Mouse (Mus musculus) cerebellum, adult 11 months (tissue): ENCODE measurements at regions not wholly inside any gene's neighbourhood (a gene's known extent, or its start where the extent isn't known, plus 50 kb on each side); places are given as distances from the start of the nearest gene placed in this dataset.

Experiments used
- DNase-seq: peaks from one replicate; pipeline ENCODE4 v3.0.0; 2022

GRCm38 (mm10) chr1:69470614-69471250 lies 216.3 kb downstream of the Ikzf2 start:
- DNase-seq, result no peak

DNA sequence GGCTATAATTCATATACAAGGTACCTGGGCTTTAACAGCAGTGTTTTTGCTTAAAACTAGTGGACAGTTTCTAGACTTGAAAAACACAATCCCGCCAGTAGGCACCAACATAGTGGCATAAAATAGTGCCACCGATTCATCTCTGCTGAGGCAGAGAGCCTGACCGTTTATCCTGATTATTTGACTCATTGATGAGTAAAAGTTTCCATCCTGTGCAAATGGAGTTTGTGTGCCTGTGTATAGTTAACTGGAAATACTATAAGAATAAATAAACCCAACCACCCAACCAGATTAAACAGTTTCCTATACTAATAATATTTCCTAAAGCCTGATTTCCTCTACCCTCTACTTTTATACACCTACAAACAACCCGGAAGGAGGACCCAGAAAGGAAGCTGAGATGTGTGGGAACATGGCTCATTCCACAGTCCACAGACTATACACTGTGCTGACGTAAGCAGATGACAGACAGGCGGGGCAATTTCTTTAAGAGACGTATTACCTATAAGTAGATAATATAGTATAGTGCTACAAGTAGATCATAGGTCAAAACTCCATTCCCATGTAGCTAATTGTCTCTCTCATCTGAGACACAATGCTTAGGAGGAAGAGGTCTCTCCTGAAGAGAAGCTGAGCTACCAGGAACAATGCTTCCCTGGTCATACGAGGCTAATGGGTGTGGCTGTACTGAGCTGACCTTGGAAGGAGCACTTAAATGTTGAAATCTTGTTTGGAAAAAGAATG lies 217.7 kb downstream of the Ikzf2 start:
- DNase-seq, result no peak

GRCm38 (mm10) chr1:69466534-69467275 lies 220.3 kb downstream of the Ikzf2 start:
- no peak for DNase-seq

DNA sequence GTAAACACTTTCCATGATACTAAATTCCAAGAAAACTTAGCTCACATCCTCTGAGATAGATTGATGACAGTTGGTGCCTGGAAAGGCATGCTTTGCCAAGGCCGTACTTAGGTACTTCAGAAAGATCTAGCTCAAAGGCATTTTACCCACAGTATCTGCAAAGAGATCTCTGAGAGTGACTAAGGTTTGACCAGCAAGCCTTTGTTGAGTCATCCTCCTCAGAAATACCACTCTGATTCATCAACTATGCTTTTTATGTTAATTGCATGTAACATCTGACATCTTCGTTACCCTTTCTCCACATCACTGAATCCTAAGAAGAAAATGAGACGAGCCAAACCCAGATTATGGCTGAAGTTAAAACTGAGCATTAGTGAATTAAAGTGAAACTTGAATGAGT lies 225.9 kb downstream of the Ikzf2 start:
- no peak for DNase-seq

GRCm38 (mm10) chr1:69459899-69460298 lies 227.1 kb downstream of the Ikzf2 start:
- no peak for DNase-seq

DNA sequence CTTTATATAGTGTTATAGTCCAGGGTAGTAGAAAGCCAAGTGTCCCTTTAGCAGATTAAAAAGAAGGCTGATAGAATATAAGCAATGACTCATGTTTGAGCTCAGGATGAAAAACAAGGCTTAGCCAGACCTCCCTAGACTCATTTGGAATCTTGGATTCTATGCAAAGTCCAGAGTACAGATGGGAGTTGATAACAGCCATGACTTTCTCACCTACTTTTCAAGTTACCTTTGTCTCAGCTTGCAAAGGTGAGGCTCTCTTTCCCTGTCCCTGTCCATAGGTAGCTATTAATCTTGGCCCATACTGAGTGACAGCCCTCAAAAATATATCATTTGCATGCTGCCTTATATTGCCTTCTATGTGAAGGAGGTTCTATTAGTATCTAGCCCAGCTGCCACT lies 229.6 kb downstream of the Ikzf2 start:
- DNase-seq, result no peak

DNA sequence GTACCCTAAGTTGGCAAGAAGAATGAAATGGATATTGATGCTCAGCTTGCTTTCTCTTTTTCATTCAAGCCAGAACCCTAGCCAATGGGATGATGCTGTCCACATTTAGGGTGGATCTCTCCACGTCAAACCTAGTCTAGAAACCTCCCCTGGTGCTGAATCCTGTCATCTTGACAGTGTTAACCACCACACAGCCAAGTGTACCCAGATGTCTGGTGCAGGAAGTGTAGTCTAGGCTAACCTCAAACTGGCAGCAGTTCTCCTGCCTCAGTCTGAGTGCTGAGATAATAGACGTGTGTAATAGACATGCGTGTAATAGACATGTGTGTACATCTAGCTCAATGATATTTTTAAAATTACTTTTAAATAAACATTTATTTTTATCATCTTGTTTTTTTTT lies 233.1 kb downstream of the Ikzf2 start:
- DNase-seq, result no peak

GRCm38 (mm10) chr1:69452910-69453309 lies 234.1 kb downstream of the Ikzf2 start:
- no peak for DNase-seq

DNA sequence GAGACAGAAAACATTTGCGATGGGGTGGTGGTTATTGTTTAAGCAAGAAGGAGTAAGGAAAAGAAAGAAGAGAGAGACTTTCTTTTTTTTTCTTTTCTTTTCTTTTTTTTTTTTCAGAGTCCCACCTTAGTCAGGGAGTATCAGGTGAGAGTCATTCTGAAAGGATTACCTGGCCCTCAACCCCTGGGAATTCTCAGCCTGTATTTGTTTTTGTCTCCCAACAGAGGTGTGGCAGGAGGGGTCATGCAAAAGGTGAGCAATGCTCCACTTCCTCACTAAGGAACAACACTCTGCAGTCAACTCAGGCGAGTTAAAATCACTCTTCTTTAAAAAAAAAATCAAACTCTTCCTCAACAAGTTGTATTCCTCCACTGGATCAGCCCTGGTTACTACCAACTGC lies 236.6 kb downstream of the Ikzf2 start:
- no peak for DNase-seq

- no peak for DNase-seq
These were observed 239.8 kb downstream of the Ikzf2 start for GRCm38 (mm10) chr1:69447276-69447675.

- DNase-seq, result no peak
These were observed 242.3 kb downstream of the Ikzf2 start for GRCm38 (mm10) chr1:69444722-69445121.

DNA sequence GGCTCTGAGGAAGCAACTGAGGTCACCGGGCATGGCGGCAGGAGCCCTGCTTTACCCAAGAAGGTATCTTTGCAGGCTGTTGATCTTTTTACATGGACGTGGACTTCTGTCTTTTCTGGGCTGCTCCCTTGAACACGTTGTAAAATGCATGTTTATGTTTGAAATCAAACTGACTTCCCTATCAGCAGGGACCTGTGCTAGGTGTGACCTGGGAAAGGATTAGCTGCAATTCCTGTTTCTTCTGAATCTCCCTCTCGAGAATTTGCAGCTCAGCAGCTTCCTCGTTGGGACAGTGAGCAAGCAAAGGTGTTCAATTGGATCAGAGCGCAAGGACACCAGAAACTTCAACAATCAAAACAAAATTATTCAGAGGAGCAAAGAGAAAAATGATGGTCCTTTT lies 243.6 kb downstream of the Ikzf2 start:
- DNase-seq, result no peak

DNA sequence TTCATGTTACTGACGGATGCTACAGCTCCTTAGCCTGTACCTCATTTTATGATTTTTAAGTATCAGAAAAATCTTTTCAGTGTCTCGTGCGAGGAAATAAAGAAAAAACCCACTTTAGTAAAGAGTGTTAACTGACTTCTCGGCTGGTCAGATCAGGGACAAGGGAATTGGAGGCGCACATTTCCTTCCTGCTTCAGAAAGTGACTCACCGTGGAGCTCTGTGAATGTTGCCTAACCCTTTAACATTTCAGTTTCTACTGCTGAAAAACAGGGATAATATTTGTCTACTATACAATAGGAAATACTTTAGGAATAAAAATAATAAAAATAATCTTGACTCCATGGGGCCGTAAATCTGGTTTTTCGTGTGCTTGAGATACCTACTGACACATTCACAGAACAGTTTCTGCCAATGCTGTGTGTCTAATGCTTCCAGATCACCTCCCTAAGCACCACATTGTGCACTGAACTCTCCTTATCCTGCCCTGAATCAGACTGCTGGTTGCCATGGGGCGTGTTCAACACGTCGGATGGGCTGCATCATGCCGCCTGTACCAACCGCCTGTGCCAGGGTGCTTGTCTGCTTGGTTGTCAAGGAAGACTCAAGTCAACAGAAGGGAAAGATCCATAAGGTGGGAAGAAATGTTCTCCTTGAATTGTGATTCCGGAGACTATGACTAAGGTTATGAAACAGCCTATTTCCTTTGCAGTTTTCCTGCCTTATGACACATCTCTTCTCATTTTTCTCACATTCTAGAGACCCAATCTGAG lies 246.3 kb downstream of the Ikzf2 start:
- no peak for DNase-seq

DNA sequence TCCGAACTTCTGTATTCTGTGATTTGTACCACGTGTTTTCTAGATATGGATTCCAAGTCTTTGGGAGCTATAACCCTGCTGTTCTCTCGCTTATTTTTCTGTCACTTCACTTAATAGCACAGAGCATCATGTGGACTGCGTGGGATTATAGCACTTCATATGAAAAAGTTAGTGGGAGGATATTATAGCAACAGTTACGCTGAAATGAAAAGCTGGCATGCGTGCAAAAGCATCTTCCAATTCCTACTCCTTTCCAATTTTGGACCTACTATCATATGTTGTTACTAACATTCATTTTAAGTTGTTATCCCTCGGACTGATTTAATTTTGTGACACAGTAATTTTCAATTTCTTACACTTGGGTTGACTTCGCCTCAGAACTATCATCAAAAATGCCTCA lies 250.0 kb downstream of the Ikzf2 start:
- DNase-seq, result no peak

- no peak for DNase-seq
These were observed 253.2 kb downstream of the Ikzf2 start for GRCm38 (mm10) chr1:69433655-69434357.

- DNase-seq, result no peak
These were observed 256.2 kb downstream of the Ikzf2 start for GRCm38 (mm10) chr1:69430683-69431407.

DNA sequence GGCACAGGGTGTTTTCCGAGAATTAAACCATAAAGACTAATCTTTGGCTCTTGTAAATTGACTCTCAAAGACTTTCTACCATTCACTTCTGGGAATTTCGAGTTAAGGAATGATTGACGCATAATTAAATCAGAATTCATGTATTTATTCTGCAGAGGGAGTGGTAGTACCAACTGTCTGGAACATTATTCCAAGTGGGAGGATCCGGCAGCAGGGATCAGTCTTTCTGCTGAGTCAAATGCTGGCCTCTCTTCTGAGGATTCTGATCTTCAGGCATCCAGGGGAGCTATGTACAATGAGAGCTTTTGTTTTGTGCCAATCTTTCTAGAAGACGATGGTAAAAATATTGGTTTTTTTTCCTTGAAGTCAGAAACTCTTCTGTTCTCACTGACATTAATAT lies 257.4 kb downstream of the Ikzf2 start:
- DNase-seq, result no peak

GRCm38 (mm10) chr1:69397676-69398075 lies 289.4 kb downstream of the Ikzf2 start:
- DNase-seq, result no peak

DNA sequence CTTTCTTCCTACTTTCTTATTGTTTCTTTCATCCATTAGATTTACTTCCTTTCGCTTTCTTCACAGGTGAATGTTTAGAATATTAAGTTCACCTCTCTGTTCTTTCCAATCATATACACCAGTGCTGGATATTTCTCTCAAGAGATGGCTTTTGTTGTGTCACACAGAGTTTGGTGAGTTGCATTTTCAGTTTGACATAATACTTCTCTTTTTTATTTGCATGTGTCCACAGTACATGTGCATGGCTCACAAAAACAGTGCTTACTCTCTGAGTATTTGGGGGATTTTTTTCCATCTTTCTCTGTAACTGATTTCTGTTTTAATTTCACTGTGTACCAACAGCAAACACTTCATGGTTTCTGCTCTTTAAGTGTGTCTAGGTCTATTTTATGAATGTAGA lies 274.5 kb upstream of the Erbb4 start:
- DNase-seq, result no peak

DNA sequence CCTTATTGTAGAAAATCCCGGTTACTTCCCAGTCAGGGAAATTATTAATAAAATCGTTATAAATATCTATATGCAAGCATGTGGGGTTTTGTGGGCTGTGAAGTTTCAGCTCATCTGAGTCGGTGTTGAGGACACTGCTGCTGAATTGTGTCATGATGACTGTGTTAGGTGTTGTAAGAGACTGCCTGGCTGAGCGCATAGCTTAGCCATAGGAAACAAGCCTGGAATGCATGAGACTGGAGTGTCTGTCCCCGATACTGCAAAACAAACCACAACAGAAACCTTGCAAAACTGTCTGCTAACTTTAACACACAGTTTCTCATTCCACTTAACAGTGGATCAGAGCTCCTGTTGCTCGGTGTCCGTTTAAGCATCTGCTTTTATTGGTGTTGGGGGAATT lies 271.9 kb upstream of the Erbb4 start:
- DNase-seq, result no peak

DNA sequence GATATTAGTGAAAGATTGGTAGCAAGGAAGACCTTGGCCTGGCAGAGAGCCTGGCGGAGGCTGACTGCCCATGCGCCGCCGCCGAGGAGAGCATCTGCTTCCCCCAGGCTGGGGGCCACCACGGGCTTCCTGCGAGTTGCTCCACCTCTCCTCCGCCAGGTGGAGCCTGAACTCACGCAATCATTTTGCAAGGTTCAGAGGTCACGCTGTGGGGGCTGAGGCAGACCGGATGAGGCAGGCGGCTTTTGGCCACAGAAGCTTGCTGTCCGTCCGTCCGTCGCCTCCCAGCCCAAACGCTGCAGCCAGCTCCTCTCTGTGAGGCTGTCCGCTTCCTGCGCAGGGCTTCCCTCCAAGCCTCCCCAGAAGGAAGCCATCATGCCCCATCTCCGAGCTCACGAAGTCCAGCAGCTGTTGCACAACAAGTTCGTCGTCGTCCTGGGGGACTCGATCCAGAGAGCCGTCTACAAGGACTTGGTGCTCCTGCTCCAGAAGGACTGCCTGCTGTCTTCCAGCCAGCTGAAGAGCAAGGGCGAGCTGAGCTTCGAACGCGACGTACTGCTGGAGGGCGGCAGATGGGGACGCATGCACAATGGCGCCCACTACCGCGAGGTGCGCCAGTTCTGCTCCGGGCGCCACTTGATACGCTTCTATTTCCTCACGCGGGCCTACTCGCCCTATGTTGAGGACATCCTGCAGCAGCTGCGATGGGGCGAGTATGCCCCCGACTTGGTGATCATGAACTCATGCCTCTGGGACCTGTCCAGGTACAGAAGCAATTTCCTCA lies 269.3 kb upstream of the Erbb4 start:
- no peak for DNase-seq
